Mouse (Mus musculus) forebrain, embryonic 16.5 days (tissue): ENCODE measurements around the gene Add3. TPM values are rescaled to one million over a fixed set of nuclear protein-coding genes. Genes with fewer than 3 reads are reported as not detected.

ENCODE experiments used
- ATAC-seq: fragments of 200-750 bp; cut with Nextera tagmentation; 2 replicates; pipeline ENCODE4 v1.8.0; 2017; ENCODE audit warnings: mild to moderate bottlenecking, moderate library complexity
- H3K27ac ChIP-seq: fragments of 300-500 bp; sonication (generic); 2 replicates; pipeline ENCODE4 v1.5.1; 2014; ENCODE audit warnings: low read length, control low read depth
- H3K27me3 ChIP-seq: fragments of 300-500 bp; sonication (generic); replicated peaks from 2 replicates; pipeline ENCODE4 v1.6.1; 2014; ENCODE audit warnings: low read length; ENCODE audit not compliant: control insufficient read depth, insufficient read depth
- H3K36me3 ChIP-seq: fragments of 300-500 bp; sonication (generic); 2 replicates; pipeline ENCODE4 v1.6.1; 2014; ENCODE audit not compliant: control insufficient read depth, insufficient read depth
- H3K4me1 ChIP-seq: fragments of 300-500 bp; sonication (generic); replicated peaks from 2 replicates; pipeline ENCODE4 v1.6.1; 2014; ENCODE audit warnings: low read length; ENCODE audit not compliant: control insufficient read depth, insufficient read depth
- H3K4me2 ChIP-seq: fragments of 300-500 bp; sonication (generic); 2 replicates; pipeline ENCODE4 v1.6.1; 2014; ENCODE audit warnings: mild to moderate bottlenecking, low read length, control low read depth
- H3K4me3 ChIP-seq: fragments of 300-500 bp; sonication (generic); replicated peaks from 2 replicates; pipeline ENCODE4 v1.5.1; 2014; ENCODE audit warnings: mild to moderate bottlenecking, low read length, control low read depth
- H3K9ac ChIP-seq: fragments of 300-500 bp; sonication (generic); replicated peaks from 2 replicates; pipeline ENCODE4 v1.6.1; 2014; ENCODE audit warnings: low read depth, low read length, control low read depth
- H3K9me3 ChIP-seq: fragments of 300-500 bp; sonication (generic); 2 replicates; pipeline ENCODE4 v1.6.1; 2016; ENCODE audit warnings: low read length; ENCODE audit not compliant: control insufficient read depth
- WGBS: fragments of 180-500 bp; shearing (Covaris S2); extraction: QIAGEN DNeasy Blood & Tissue Kit; methylation state at CpG from one replicate; pipeline ENCODE4 v1.1.7; 2014; 5-methylcytosine and 5-hydroxymethylcytosine counted together
- polyA plus RNA-seq: library from polyadenylated mRNA; unstranded; fragments of >200 nt; fragmentation: Nextera tagmentation; extraction: Ambion mirVana; gene quantifications from 2 replicates; pipeline ENCODE4 v1.2.1, GENCODE M21; 2015

Add3 gene
- 30.6 and 36.6 TPM in 2 replicates for polyA plus RNA-seq

- Histone ChIP-seq H3K27ac (peak within 1 kb of the TSS; percentile 3; the same call in 1 of the 2 replicates), H3K9ac (peak within 1 kb of the TSS; percentile 41), H3K4me3 (peak within 1 kb of the TSS; percentile 94), H3K27me3 (peaks cover 5% of the 10 kb centered on the region; the same call in 1 of the 2 replicates), H3K36me3 (no peaks in the 10 kb centered on the region), H3K4me2 (peak within 1 kb of the TSS; percentile 97), H3K9me3 (no peaks in the 10 kb centered on the region), H3K4me1 (peaks cover 24% of the 10 kb centered on the region)
- ATAC-seq = no peak
- WGBS = 6% methylated on average over 23 of the region's 24 CpGs
These were observed at the start of gene Add3 for GRCm38 (mm10) chr19:53140044-53140803. Add3 (plus strand) TSS chr19:53140443.

- 96% methylated on average over 5 of the region's 5 CpGs for WGBS
- H3K27me3 ChIP-seq = no peaks in the 10 kb centered on the region
- H3K27ac ChIP-seq = no peak overlapping the region
- H3K9me3 ChIP-seq = no peaks in the 10 kb centered on the region; the same call in 1 of the 2 replicates
- ATAC-seq = no peak
- H3K36me3 ChIP-seq = no peaks in the 10 kb centered on the region
- H3K4me1 ChIP-seq = peaks cover 10% of the 10 kb centered on the region
- H3K4me2 ChIP-seq = no peak overlapping the region
- no peak overlapping the region for H3K9ac ChIP-seq
- no peak overlapping the region for H3K4me3 ChIP-seq
These were observed 49.6 kb upstream of the Add3 start for GRCm38 (mm10) chr19:53090677-53091076.

- H3K4me1 ChIP-seq = peaks cover 8% of the 10 kb centered on the region
These were observed 48.0 kb upstream of the Add3 start for GRCm38 (mm10) chr19:53092251-53092650.

GRCm38 (mm10) chr19:53093294-53093693 is 46.9 kb upstream of the Add3 start:
- Histone ChIP-seq H3K4me2 (no peak overlapping the region), H3K36me3 (no peaks in the 10 kb centered on the region), H3K4me1 (no peaks in the 10 kb centered on the region), H3K9ac (no peak overlapping the region), H3K27ac (no peak overlapping the region), H3K9me3 (no peaks in the 10 kb centered on the region; the same call in 1 of the 2 replicates), H3K4me3 (no peak overlapping the region), H3K27me3 (no peaks in the 10 kb centered on the region)
- 89% methylated on average over 3 of the region's 3 CpGs for WGBS
- no peak for ATAC-seq

More at GRCm38 (mm10) chr19:53092251-53092650, 48.0 kb upstream of the Add3 start:
- no peak for ATAC-seq
- H3K4me3 ChIP-seq = no peak overlapping the region
- H3K9ac ChIP-seq = no peak overlapping the region
- no peaks in the 10 kb centered on the region for H3K36me3 ChIP-seq
- H3K27me3 ChIP-seq = no peaks in the 10 kb centered on the region
- no peak overlapping the region for H3K27ac ChIP-seq
- 60% methylated on average over 6 of the region's 6 CpGs for WGBS
- no peak overlapping the region for H3K4me2 ChIP-seq
- no peaks in the 10 kb centered on the region; the same call in 1 of the 2 replicates for H3K9me3 ChIP-seq

- Histone ChIP-seq H3K4me2 (no peak overlapping the region), H3K4me1 (no peaks in the 10 kb centered on the region), H3K27ac (no peak overlapping the region), H3K9ac (no peak overlapping the region), H3K9me3 (no peaks in the 10 kb centered on the region; the same call in 1 of the 2 replicates), H3K27me3 (no peaks in the 10 kb centered on the region), H3K36me3 (no peaks in the 10 kb centered on the region), H3K4me3 (no peak overlapping the region)
- no peak for ATAC-seq
- 86% methylated on average over 4 of the region's 4 CpGs for WGBS
These were observed 45.6 kb upstream of the Add3 start for GRCm38 (mm10) chr19:53094684-53095083.

GRCm38 (mm10) chr19:53101374-53102300 is 38.6 kb upstream of the Add3 start:
- Histone ChIP-seq H3K9ac (no peak overlapping the region), H3K4me2 (no peak overlapping the region), H3K27ac (no peak overlapping the region), H3K9me3 (no peaks in the 10 kb centered on the region), H3K4me3 (no peak overlapping the region), H3K27me3 (no peaks in the 10 kb centered on the region), H3K36me3 (no peaks in the 10 kb centered on the region), H3K4me1 (no peaks in the 10 kb centered on the region)
- no peak; the same call in 1 of the 2 replicates for ATAC-seq
- WGBS = 78% methylated on average over 12 of the region's 12 CpGs

- no peaks in the 10 kb centered on the region for H3K9me3 ChIP-seq
- ATAC-seq = no peak
- H3K4me2 ChIP-seq = no peak overlapping the region
- H3K4me1 ChIP-seq = no peaks in the 10 kb centered on the region
- no peak overlapping the region for H3K9ac ChIP-seq
- no peaks in the 10 kb centered on the region for H3K36me3 ChIP-seq
- no peak overlapping the region for H3K4me3 ChIP-seq
- H3K27me3 ChIP-seq = no peaks in the 10 kb centered on the region
- H3K27ac ChIP-seq = no peak overlapping the region
- WGBS = 48% methylated on average over 26 of the region's 26 CpGs
These were observed 34.7 kb upstream of the Add3 start for GRCm38 (mm10) chr19:53105374-53106090.

- 82% methylated on average over 7 of the region's 7 CpGs for WGBS
- H3K9ac ChIP-seq = no peak overlapping the region
- H3K27me3 ChIP-seq = no peaks in the 10 kb centered on the region
- no peaks in the 10 kb centered on the region for H3K4me1 ChIP-seq
- no peak overlapping the region for H3K4me3 ChIP-seq
- no peaks in the 10 kb centered on the region for H3K9me3 ChIP-seq
- no peak overlapping the region for H3K4me2 ChIP-seq
- H3K36me3 ChIP-seq = no peaks in the 10 kb centered on the region
- no peak overlapping the region for H3K27ac ChIP-seq
- no peak for ATAC-seq
These were observed 33.3 kb upstream of the Add3 start for GRCm38 (mm10) chr19:53106952-53107351.
